Mouse (Mus musculus): Measurements from ENCODE around the gene Fam221a. TPM values are rescaled to one million over a fixed set of nuclear protein-coding genes. Genes with fewer than 3 reads are reported as not detected.

The Fam221a gene
- polyA plus RNA-seq (2016; fragmentation: Nextera tagmentation; extraction: Ambion mirVana): 5.0 and 5.8 TPM in 2 replicates

- 3% methylated on average over 44 of the region's 49 CpGs for WGBS
- Histone ChIP-seq H3K9ac (peak within 1 kb of the TSS; percentile 63), H3K27me3 (no peaks in the 10 kb centered on the region), H3K36me3 (replicated peaks) (no peaks in the 10 kb centered on the region), H3K27ac (0 out of 2 replicates have a peak within 1 kb of the TSS, but pooled peaks have one; percentile 44), H3K4me1 (peaks cover 7% of the 10 kb centered on the region), H3K9me3 (no peaks in the 10 kb centered on the region), H3K4me3 (replicated peaks) (peak within 1 kb of the TSS; percentile 55), H3K4me2 (peak within 1 kb of the TSS; percentile 89)
- peak; percentile 96 for ATAC-seq (ENCODE audit: low FRiP score)
Measured at GRCm38 (mm10) chr6:49367159-49368054, at the start of gene Fam221a. Gene Fam221a, plus strand, starts transcription at chr6:49367739.

- peak within 1 kb of the TSS; percentile 68 for H3K4me3 ChIP-seq (replicated peaks)
- H3K4me1 ChIP-seq: peaks cover 5% of the 10 kb centered on the region; the same call in 1 of the 2 replicates
- H3K27me3 ChIP-seq: no peaks in the 10 kb centered on the region
- ATAC-seq (ENCODE audit: low FRiP score): peak; percentile 100
- H3K9me3 ChIP-seq: no peaks in the 10 kb centered on the region
- peak within 1 kb of the TSS; percentile 72 for H3K9ac ChIP-seq
- peak within 1 kb of the TSS; percentile 61 for H3K4me2 ChIP-seq
- no peaks in the 10 kb centered on the region for H3K36me3 ChIP-seq (replicated peaks)
- peak within 1 kb of the TSS; percentile 81 for H3K27ac ChIP-seq
- WGBS: under 1% methylated on average over 47 of the region's 47 CpGs
Measured at GRCm38 (mm10) chr6:49318966-49319594, 48.5 kb upstream of the Fam221a start, which contains the start of gene Ccdc126. Gene Ccdc126, plus strand, starts transcription at chr6:49319274.

- Histone ChIP-seq H3K36me3 (replicated peaks) (no peaks in the 10 kb centered on the region), H3K4me1 (peaks cover 5% of the 10 kb centered on the region; the same call in 1 of the 2 replicates), H3K27me3 (no peaks in the 10 kb centered on the region), H3K9me3 (no peaks in the 10 kb centered on the region), H3K9ac (peak overlapping the region; percentile 72), H3K27ac (peak overlapping the region; percentile 81), H3K4me3 (replicated peaks) (peak overlapping the region; percentile 68), H3K4me2 (peak overlapping the region; percentile 61)
- WGBS: 13% methylated on average over 13 of the region's 13 CpGs
- peak; percentile 25; the same call in 1 of the 2 replicates for ATAC-seq (ENCODE audit: low FRiP score)
Measured at GRCm38 (mm10) chr6:49319595-49320315, 47.8 kb upstream of the Fam221a start.

GRCm38 (mm10) chr6:49321341-49321740 is 46.2 kb upstream of the Fam221a start:
- ATAC-seq (ENCODE audit: low FRiP score): no peak
- no peak overlapping the region for H3K9ac ChIP-seq
- WGBS: 82% methylated on average over 3 of the region's 3 CpGs
- peaks cover 5% of the 10 kb centered on the region; the same call in 1 of the 2 replicates for H3K4me1 ChIP-seq
- H3K9me3 ChIP-seq: no peaks in the 10 kb centered on the region
- H3K4me3 ChIP-seq (replicated peaks): no peak overlapping the region
- no peak overlapping the region for H3K27ac ChIP-seq
- H3K36me3 ChIP-seq (replicated peaks): no peaks in the 10 kb centered on the region
- H3K4me2 ChIP-seq: no peak overlapping the region
- no peaks in the 10 kb centered on the region for H3K27me3 ChIP-seq

- H3K36me3 ChIP-seq (replicated peaks): no peaks in the 10 kb centered on the region
- H3K4me1 ChIP-seq: peaks cover 5% of the 10 kb centered on the region; the same call in 1 of the 2 replicates
- H3K27me3 ChIP-seq: no peaks in the 10 kb centered on the region
- no peak overlapping the region for H3K27ac ChIP-seq
- no peak for ATAC-seq (ENCODE audit: low FRiP score)
- no peaks in the 10 kb centered on the region for H3K9me3 ChIP-seq
- no peak overlapping the region for H3K4me3 ChIP-seq (replicated peaks)
- no peak overlapping the region for H3K4me2 ChIP-seq
- no peak overlapping the region for H3K9ac ChIP-seq
Measured at GRCm38 (mm10) chr6:49322056-49322455, 45.5 kb upstream of the Fam221a start.

GRCm38 (mm10) chr6:49322986-49323385 is 44.6 kb upstream of the Fam221a start:
- Histone ChIP-seq H3K4me1 (peaks cover 5% of the 10 kb centered on the region; the same call in 1 of the 2 replicates), H3K9ac (no peak overlapping the region), H3K4me3 (replicated peaks) (no peak overlapping the region), H3K36me3 (replicated peaks) (no peaks in the 10 kb centered on the region), H3K27ac (no peak overlapping the region), H3K4me2 (no peak overlapping the region), H3K27me3 (no peaks in the 10 kb centered on the region), H3K9me3 (no peaks in the 10 kb centered on the region)
- ATAC-seq (ENCODE audit: low FRiP score): no peak
- WGBS: 77% methylated on average over 2 of the region's 2 CpGs

GRCm38 (mm10) chr6:49324528-49324927 is 43.0 kb upstream of the Fam221a start:
- H3K9me3 ChIP-seq: no peaks in the 10 kb centered on the region
- H3K9ac ChIP-seq: no peak overlapping the region
- no peak for ATAC-seq (ENCODE audit: low FRiP score)
- H3K4me2 ChIP-seq: no peak overlapping the region
- H3K27me3 ChIP-seq: no peaks in the 10 kb centered on the region
- H3K4me3 ChIP-seq (replicated peaks): no peak overlapping the region
- no peaks in the 10 kb centered on the region for H3K36me3 ChIP-seq (replicated peaks)
- H3K27ac ChIP-seq: no peak overlapping the region
- peaks cover 5% of the 10 kb centered on the region; the same call in 1 of the 2 replicates for H3K4me1 ChIP-seq
- 66% methylated on average over 2 of the region's 2 CpGs for WGBS

GRCm38 (mm10) chr6:49325294-49325693 is 42.2 kb upstream of the Fam221a start:
- Histone ChIP-seq H3K4me2 (no peak overlapping the region), H3K9me3 (no peaks in the 10 kb centered on the region), H3K27me3 (no peaks in the 10 kb centered on the region), H3K9ac (no peak overlapping the region), H3K36me3 (replicated peaks) (no peaks in the 10 kb centered on the region), H3K27ac (no peak overlapping the region), H3K4me1 (peaks cover under 1% of the 10 kb centered on the region; the same call in 1 of the 2 replicates), H3K4me3 (replicated peaks) (no peak overlapping the region)
- no peak for ATAC-seq (ENCODE audit: low FRiP score)
- WGBS: 75% methylated on average over 1 of the region's 1 CpGs

GRCm38 (mm10) chr6:49326846-49327245 is 40.7 kb upstream of the Fam221a start:
- no peaks in the 10 kb centered on the region for H3K9me3 ChIP-seq
- WGBS: 87% methylated on average over 3 of the region's 3 CpGs
- H3K27ac ChIP-seq: no peak overlapping the region
- ATAC-seq (ENCODE audit: low FRiP score): no peak
- H3K4me2 ChIP-seq: no peak overlapping the region
- H3K36me3 ChIP-seq (replicated peaks): no peaks in the 10 kb centered on the region
- no peak overlapping the region for H3K4me3 ChIP-seq (replicated peaks)
- H3K9ac ChIP-seq: no peak overlapping the region
- no peaks in the 10 kb centered on the region for H3K27me3 ChIP-seq
- H3K4me1 ChIP-seq: no peaks in the 10 kb centered on the region

- Histone ChIP-seq H3K4me3 (replicated peaks) (no peak overlapping the region), H3K9me3 (no peaks in the 10 kb centered on the region), H3K4me2 (no peak overlapping the region), H3K27ac (no peak overlapping the region), H3K27me3 (no peaks in the 10 kb centered on the region), H3K4me1 (no peaks in the 10 kb centered on the region), H3K9ac (no peak overlapping the region), H3K36me3 (replicated peaks) (no peaks in the 10 kb centered on the region)
- WGBS: 76% methylated on average over 5 of the region's 5 CpGs
- ATAC-seq (ENCODE audit: low FRiP score): no peak
Measured at GRCm38 (mm10) chr6:49331369-49332059, 36.0 kb upstream of the Fam221a start.

- Histone ChIP-seq H3K36me3 (replicated peaks) (no peaks in the 10 kb centered on the region), H3K4me2 (no peak overlapping the region), H3K27me3 (no peaks in the 10 kb centered on the region), H3K27ac (no peak overlapping the region), H3K4me3 (replicated peaks) (no peak overlapping the region), H3K9ac (no peak overlapping the region), H3K9me3 (no peaks in the 10 kb centered on the region), H3K4me1 (no peaks in the 10 kb centered on the region)
- 77% methylated on average over 13 of the region's 13 CpGs for WGBS
- ATAC-seq (ENCODE audit: low FRiP score): no peak
Measured at GRCm38 (mm10) chr6:49332060-49332370, 35.5 kb upstream of the Fam221a start.
